Mouse (Mus musculus) C3H10T1/2 (cell line): Measurements from ENCODE around the gene E430018J23Rik. TPM values are rescaled to one million over a fixed set of nuclear protein-coding genes. Genes with fewer than 3 reads are reported as not detected.

Experiments
- polyA plus RNA-seq, 2 experiments: library from polyadenylated mRNA; unstranded; fragments of >200 nt; fragmentation: generic; extraction: Trizol; gene quantifications; one replicate each; pipeline ENCODE4 v1.2.1; 2012; ENCODE audit warnings: missing spikeins in 2 of 2

The E430018J23Rik gene
- polyA plus RNA-seq: 1 to 10 TPM; 3.0 to 5.2 TPM

DNA sequence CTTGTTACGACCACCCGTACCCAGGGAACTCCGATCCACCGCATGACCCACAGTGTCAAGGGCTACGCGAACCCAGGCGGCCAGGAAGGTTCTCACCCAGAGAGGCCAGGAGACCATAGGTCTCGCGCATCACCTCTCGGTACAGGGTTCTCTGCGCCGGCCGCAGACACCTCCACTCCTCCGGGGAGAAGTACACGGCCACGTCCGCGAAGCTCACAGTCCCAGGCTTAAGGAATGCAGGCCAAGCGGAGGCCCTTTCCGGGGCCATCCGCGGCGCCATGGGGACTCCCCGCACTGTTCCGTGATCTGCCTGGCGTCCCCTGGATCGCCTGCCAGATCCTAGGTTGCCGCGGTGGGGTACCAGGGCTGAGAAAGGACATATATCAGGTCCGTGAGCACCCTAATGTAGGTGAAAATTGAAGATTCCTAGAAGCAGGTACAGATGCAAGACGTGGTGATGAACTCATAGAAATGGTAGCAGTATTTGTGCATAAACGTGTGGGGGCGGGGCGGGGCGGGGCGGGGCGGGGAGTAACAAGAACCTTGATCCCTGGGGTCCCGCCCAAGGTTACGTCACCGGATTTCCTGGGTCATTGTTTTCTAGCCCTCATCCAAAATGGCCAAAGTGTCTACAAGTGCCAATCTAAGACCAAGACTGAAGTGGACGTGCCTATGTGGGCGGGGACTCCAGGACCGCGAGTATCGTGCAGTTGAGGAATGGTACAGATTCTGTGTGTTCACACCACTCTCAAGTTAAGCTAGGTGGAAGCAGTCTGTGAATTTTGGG is at the start of gene E430018J23Rik:
Gene E430018J23Rik (minus strand): TSS at position 473 of the 787 bp plus-strand sequence.

DNA sequence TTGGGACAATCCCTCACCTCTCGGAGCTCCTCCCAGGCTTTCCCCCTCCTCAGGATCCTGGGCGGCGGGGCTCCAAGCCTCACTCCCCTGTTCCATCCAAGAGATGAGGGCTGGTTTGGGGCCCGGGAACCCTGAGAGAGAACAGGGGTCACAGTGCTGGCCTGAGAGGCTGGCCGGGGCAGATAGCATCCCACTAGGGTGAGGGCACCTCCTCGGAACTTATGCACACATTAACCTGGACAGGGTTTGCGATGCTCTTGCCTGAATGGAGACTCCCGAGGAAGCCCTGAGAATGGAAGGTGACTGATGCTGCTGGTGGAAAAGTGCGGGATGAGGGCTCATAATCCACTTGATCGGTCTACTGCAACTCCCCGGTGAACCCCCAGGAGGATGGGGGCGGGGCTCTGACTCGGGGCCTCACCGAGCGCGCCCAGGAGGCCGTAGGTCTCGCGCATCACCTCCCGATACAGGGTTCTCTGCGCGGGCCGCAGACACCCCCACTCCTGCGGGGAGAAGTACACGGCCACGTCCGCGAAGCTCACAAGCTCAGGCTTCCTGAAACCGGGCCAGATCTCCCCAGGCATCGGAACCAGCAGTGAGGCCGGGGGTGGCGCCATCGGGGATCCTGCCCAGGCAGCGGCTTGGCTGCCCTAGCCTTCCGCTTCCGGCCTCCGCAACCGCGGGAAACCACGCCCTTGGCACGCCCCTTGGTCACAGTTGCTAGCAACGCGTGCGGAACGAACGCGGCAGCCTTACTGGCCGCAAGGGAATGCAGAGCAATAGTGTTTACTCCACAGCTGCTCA is 28.2 kb upstream of the E430018J23Rik start, which contains the start of gene Zfp688:
Gene Zfp688 (minus strand): TSS at position 681 of the 804 bp plus-strand sequence.

DNA sequence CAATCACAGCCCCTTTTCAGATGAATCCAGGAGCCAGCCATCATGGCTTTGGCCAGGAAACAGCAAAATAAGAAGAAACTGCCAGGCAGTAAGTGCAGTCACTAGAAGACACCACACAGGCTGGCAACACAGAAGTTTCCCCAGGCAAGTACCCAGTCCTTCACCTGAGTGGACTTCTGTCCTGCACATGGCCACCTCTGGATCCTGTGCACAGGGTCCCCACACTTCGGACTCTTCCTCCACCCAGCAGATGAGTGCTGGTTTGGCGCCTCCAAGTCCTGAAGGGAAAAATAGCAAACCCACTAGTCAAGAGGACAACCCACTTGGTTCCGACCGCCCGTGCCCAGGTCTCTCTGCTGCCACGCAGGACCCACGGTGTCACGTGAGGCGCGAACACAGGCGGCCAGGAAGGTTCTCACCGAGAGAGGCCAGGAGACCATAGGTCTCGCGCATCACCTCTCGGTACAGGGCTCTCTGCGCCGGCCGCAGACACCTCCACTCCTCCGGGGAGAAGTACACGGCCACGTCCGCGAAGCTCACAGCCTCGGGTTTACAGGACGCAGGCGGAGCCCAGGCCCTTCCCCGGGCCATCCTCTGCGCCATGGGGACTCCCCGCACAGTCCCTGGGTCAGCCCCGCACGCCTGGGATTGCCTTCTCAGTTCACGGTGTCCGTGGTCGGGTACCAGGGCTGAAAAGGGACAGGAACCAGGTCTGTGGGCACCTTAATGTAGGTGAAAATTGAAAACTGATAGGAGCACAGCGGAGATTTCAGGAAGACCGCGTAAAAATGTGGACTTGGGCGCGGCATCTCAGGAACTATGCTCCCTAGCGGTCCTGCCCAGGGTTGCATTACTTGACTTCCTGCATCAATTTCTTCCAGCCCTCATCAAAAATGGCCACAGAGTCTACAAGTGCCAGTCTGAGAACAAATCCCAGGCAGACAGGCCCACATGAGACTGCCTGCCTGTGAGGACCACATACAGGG is 12.9 kb upstream of the E430018J23Rik start, which contains the start of gene Zfp764:
Gene Zfp764 (minus strand): TSS at position 821 of the 986 bp plus-strand sequence.

DNA sequence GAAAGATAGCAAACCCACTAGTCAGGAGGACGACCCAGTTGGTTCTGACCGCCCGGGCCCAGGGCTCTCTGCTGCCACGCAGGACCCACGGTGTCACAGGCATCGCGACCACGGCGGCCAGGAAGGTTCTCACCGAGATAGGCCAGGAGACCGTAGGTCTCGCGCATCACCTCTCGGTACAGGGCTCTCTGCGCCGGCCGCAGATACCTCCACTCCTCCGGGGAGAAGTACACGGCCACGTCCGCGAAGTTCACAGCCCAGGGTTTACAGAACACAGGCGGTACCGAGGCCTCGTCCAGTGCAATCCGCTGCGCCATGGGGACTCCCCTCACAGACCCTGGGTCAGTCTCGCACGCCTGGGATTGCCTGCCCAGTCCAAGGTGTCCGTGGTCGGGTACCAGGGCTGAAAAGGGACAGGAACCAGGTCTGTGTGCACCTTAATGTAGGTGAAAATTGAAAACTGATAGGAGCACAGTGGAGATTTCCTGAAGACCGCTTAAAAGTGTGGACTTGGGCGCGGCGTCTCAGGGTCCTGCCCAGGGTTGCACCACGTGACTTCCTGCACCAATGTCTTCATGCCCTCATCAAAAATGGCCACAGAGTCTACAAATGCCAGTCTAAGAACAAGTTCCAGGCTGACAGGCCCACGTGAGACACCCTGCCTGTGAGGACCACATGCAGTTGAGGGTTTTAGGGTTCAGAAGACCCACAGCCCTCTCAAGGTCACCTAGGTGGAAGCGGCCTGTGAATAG is 6.6 kb downstream of the E430018J23Rik start, which contains the start of gene 9130019O22Rik:
Gene 9130019O22Rik (minus strand): TSS at position 526 of the 752 bp plus-strand sequence.

DNA sequence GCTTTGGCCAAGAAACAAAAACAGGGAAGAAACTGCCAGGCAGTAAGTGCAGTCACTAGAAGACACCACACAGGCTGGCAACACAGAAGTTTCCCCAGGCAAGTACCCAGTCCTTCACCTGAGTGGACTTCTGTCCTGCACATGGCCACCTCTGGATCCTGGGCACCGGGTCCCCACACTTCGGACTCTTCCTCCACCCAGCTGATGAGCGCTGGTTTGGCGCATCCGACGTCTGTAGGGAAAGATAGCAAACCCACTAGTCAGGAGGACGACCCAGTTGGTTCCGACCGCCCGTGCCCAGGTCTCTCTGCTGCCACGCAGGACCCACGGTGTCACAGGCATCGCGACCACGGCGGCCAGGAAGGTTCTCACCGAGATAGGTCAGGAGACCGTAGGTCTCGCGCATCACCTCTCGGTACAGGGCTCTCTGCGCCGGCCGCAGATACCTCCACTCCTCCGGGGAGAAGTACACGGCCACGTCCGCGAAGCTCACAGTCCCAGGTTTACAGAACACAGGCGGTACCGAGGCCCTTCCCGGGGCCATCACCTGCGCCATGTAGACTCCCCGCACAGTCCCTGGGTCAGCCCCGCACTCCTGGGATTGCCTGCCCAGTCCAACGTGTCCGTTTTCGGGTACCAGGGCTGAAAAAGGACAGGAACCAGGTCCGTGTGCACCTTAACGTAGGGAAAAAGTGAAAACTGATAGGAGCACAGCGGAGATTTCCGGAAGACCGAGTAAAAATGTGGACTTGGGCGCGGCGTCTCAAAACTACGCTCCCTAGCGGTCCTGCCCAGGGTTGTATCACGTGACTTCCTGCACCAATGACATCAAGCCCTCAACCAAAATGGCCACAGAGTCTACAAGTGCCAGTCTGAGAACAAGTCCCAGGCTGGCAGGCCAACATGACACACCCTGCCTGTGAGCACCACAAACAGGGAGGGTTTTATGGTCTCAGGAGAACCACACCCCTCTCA is 17.9 kb downstream of the E430018J23Rik start, which contains the start of gene Zfp747:
Gene Zfp747 (minus strand): TSS at position 780 of the 975 bp plus-strand sequence.

DNA sequence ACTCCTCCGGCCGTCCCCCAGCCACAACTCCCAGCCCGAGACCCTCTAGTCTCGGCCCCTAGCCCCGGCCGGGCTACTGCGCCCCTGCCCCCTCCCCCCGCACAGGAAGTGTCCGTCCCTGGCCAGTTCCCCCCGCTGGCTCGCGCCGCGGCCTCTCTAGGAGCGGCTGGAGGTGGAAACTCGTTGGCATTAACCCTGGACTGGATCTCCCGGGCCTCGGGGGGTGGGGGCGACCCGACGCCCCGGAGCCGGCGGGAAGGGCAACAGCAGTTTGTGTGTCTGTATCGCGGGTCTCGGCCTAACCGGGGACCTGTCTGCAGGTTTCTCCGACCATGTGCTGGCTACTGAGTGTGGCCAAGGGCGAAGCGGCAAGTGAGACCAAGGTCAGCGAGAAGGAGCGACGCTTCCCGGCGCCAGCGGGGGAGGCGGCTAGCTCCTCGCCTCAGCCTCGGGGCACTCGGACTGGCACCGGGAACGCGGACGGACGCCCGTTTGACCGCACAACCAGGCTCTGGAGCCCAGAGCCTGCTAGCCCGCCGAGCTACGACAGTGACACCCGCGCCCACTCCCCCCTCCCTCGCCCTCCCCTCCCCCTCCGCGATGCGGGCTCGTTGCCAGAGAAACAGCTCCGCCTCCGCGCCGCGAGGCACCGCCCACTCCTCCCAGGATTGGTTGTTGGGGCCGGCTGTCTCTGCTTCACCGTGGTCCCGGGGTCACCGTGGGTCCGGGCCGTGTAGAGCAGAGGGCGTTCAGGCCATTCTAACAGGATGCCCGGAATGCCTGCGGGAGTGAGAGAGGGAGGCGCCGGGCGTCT is 47.7 kb downstream of the E430018J23Rik start, which contains the start of gene Zfp768:
Gene Zfp768 (minus strand): TSS at position 78 of the 814 bp plus-strand sequence.

Other genes with a start within 250 kb of the E430018J23Rik start
- 10 to 100 TPM; 39.6 to 40.3 TPM for gene Cd2bp2, start 197.6 kb downstream of the E430018J23Rik start, polyA plus RNA-seq
- gene Tbc1d10b, start 185.2 kb downstream of the E430018J23Rik start, polyA plus RNA-seq: 10 to 100 TPM; 29.3 to 41.2 TPM
- 1 to 10 TPM in 1 of 2 experiments, under 1 TPM in 1; 0.81 to 2.0 TPM for gene Mylpf, start 184.7 kb downstream of the E430018J23Rik start, polyA plus RNA-seq
- 10 to 100 TPM; 10.4 to 16.5 TPM for gene Zfp553, start 160.6 kb downstream of the E430018J23Rik start, polyA plus RNA-seq
- gene Sept1, start 160.5 kb downstream of the E430018J23Rik start, polyA plus RNA-seq: 1 to 10 TPM; 2.3 to 7.7 TPM
- gene Zfp771, start 149.4 kb downstream of the E430018J23Rik start, polyA plus RNA-seq: 10 to 100 TPM; 53.6 to 86.7 TPM
- gene Dctpp1, start 132.9 kb downstream of the E430018J23Rik start, polyA plus RNA-seq: 100 to 1,000 TPM in 1 of 2 experiments, 10 to 100 TPM in 1; 89.3 to 405 TPM
- gene Sephs2, start 119.6 kb downstream of the E430018J23Rik start, polyA plus RNA-seq: 10 to 100 TPM; 11.8 to 13.4 TPM
- gene Itgal, start 97.4 kb downstream of the E430018J23Rik start, polyA plus RNA-seq: under 1 TPM in 1 of 2 experiments, not detected in 1; 0.18 TPM
- gene Zfp768, start 48.0 kb downstream of the E430018J23Rik start, polyA plus RNA-seq: 10 to 100 TPM; 12.4 to 21.7 TPM
- gene Zfp747, start 17.6 kb downstream of the E430018J23Rik start, polyA plus RNA-seq: 1 to 10 TPM; 1.9 to 6.1 TPM
- gene 9130019O22Rik, start 6.5 kb downstream of the E430018J23Rik start, polyA plus RNA-seq: under 1 TPM; 0.05 to 0.08 TPM
- under 1 TPM; 0.02 to 0.19 TPM for gene Zfp764, start 13.2 kb upstream of the E430018J23Rik start, polyA plus RNA-seq
- gene Zfp688, start 28.4 kb upstream of the E430018J23Rik start, polyA plus RNA-seq: 10 to 100 TPM; 11.3 to 25.7 TPM
- gene Zfp689, start 55.5 kb upstream of the E430018J23Rik start, polyA plus RNA-seq: 1 to 10 TPM; 2.5 to 3.3 TPM
- 10 to 100 TPM; 23.4 to 40.6 TPM for gene Prr14, start 66.0 kb upstream of the E430018J23Rik start, polyA plus RNA-seq
- gene Fbrs, start 85.6 kb upstream of the E430018J23Rik start, polyA plus RNA-seq: 10 to 100 TPM; 11.9 to 36.7 TPM
- 10 to 100 TPM in 1 of 2 experiments, under 1 TPM in 1; 0.92 to 10.3 TPM for gene Srcap, start 118.4 kb upstream of the E430018J23Rik start, polyA plus RNA-seq
- 10 to 100 TPM in 1 of 2 experiments, 1 to 10 TPM in 1; 3.1 to 16.7 TPM for gene Gm42715, start 126.0 kb upstream of the E430018J23Rik start, polyA plus RNA-seq
- 1 to 10 TPM; 1.6 to 2.0 TPM for gene Tmem265, start 167.8 kb upstream of the E430018J23Rik start, polyA plus RNA-seq
- gene Phkg2, start 179.7 kb upstream of the E430018J23Rik start, polyA plus RNA-seq: 10 to 100 TPM; 18.5 to 31.4 TPM
- gene Ccdc189, start 195.0 kb upstream of the E430018J23Rik start, polyA plus RNA-seq: 10 to 100 TPM in 1 of 2 experiments, 1 to 10 TPM in 1; 7.1 to 20.8 TPM
- gene Rnf40, start 195.1 kb upstream of the E430018J23Rik start, polyA plus RNA-seq: 10 to 100 TPM; 15.9 to 30.7 TPM
- gene Zfp629, start 222.2 kb upstream of the E430018J23Rik start, polyA plus RNA-seq: 1 to 10 TPM; 1.2 to 8.7 TPM